Mouse (Mus musculus): ENCODE measurements at regions not wholly inside any gene's neighbourhood (a gene's known extent, or its start where the extent isn't known, plus 50 kb on each side); places are given as distances from the start of the nearest gene placed in this dataset.
"Not testable (repeated sequence)": the region's sequence is repeated elsewhere in the genome, so short reads cannot be mapped to it uniquely, and the experiment has no call there.

- Histone ChIP-seq H3K4me1 (replicated peaks) (no peaks in the 10 kb centered on the region), H3K9me3 (no peaks in the 10 kb centered on the region), H3K27ac (replicated peaks) (no peak overlapping the region), H3K27me3 (no peaks in the 10 kb centered on the region), H3K4me2 (no peak overlapping the region), H3K9ac (no peak overlapping the region), H3K36me3 (no peaks in the 10 kb centered on the region), H3K4me3 (no peak overlapping the region)
- 74% methylated on average over 4 of the region's 4 CpGs for WGBS
- no peak for ATAC-seq (ENCODE audit: low read depth)
Observed at GRCm38 (mm10) chr10:15046285-15046684, 328.3 kb upstream of the Gje1 start.

- Histone ChIP-seq H3K4me2 (no peak overlapping the region), H3K4me3 (no peak overlapping the region), H3K4me1 (replicated peaks) (no peaks in the 10 kb centered on the region), H3K27ac (replicated peaks) (no peak overlapping the region), H3K9ac (no peak overlapping the region), H3K36me3 (no peaks in the 10 kb centered on the region), H3K9me3 (no peaks in the 10 kb centered on the region), H3K27me3 (no peaks in the 10 kb centered on the region)
- ATAC-seq (ENCODE audit: low read depth) = no peak
- 78% methylated on average over 3 of the region's 3 CpGs for WGBS
Observed at GRCm38 (mm10) chr10:15037571-15037970, 319.6 kb upstream of the Gje1 start.

GRCm38 (mm10) chr10:15031517-15031916, 313.5 kb upstream of the Gje1 start:
- H3K4me1 ChIP-seq (replicated peaks) = no peaks in the 10 kb centered on the region
- no peak overlapping the region for H3K27ac ChIP-seq (replicated peaks)
- H3K4me3 ChIP-seq = no peak overlapping the region
- H3K9me3 ChIP-seq = no peaks in the 10 kb centered on the region
- ATAC-seq (ENCODE audit: low read depth) = no peak
- no peak overlapping the region for H3K9ac ChIP-seq
- no peaks in the 10 kb centered on the region for H3K27me3 ChIP-seq
- 85% methylated on average over 1 of the region's 1 CpGs for WGBS
- no peaks in the 10 kb centered on the region for H3K36me3 ChIP-seq
- no peak overlapping the region for H3K4me2 ChIP-seq

GRCm38 (mm10) chr10:15029151-15029550, 311.1 kb upstream of the Gje1 start:
- no peak for ATAC-seq (ENCODE audit: low read depth)
- H3K4me2 ChIP-seq = no peak overlapping the region
- H3K27me3 ChIP-seq = no peaks in the 10 kb centered on the region
- no peaks in the 10 kb centered on the region for H3K4me1 ChIP-seq (replicated peaks)
- H3K9ac ChIP-seq = no peak overlapping the region
- H3K4me3 ChIP-seq = no peak overlapping the region
- no peaks in the 10 kb centered on the region for H3K36me3 ChIP-seq
- no peaks in the 10 kb centered on the region for H3K9me3 ChIP-seq
- no peak overlapping the region for H3K27ac ChIP-seq (replicated peaks)

- Histone ChIP-seq H3K27ac (replicated peaks) (no peak overlapping the region), H3K4me3 (no peak overlapping the region), H3K4me2 (no peak overlapping the region), H3K9ac (no peak overlapping the region), H3K9me3 (no peaks in the 10 kb centered on the region), H3K4me1 (replicated peaks) (no peaks in the 10 kb centered on the region), H3K36me3 (no peaks in the 10 kb centered on the region), H3K27me3 (no peaks in the 10 kb centered on the region)
- 80% methylated on average over 4 of the region's 4 CpGs for WGBS
- ATAC-seq (ENCODE audit: low read depth) = no peak
Observed at GRCm38 (mm10) chr10:15013919-15014318, 295.9 kb upstream of the Gje1 start.

- Histone ChIP-seq H3K27me3 (no peaks in the 10 kb centered on the region), H3K9ac (no peak overlapping the region), H3K36me3 (no peaks in the 10 kb centered on the region), H3K4me3 (no peak overlapping the region), H3K4me2 (no peak overlapping the region), H3K9me3 (no peaks in the 10 kb centered on the region), H3K27ac (replicated peaks) (no peak overlapping the region), H3K4me1 (replicated peaks) (no peaks in the 10 kb centered on the region)
- WGBS = 80% methylated on average over 2 of the region's 2 CpGs
- no peak for ATAC-seq (ENCODE audit: low read depth)
Observed at GRCm38 (mm10) chr10:14996374-14996773, 278.4 kb upstream of the Gje1 start.

GRCm38 (mm10) chr10:14989601-14990140, 271.7 kb upstream of the Gje1 start:
- H3K9me3 ChIP-seq = no peaks in the 10 kb centered on the region
- ATAC-seq (ENCODE audit: low read depth) = no peak; the same call in 1 of the 2 replicates
- H3K36me3 ChIP-seq = no peaks in the 10 kb centered on the region
- no peaks in the 10 kb centered on the region for H3K4me1 ChIP-seq (replicated peaks)
- H3K4me3 ChIP-seq = no peak overlapping the region
- H3K4me2 ChIP-seq = no peak overlapping the region
- H3K9ac ChIP-seq = no peak overlapping the region
- H3K27ac ChIP-seq (replicated peaks) = no peak overlapping the region
- H3K27me3 ChIP-seq = no peaks in the 10 kb centered on the region

- H3K4me2 ChIP-seq; H3K9ac ChIP-seq; H3K27me3 ChIP-seq; H3K9me3 ChIP-seq; ATAC-seq (ENCODE audit: low read depth); H3K4me3 ChIP-seq; H3K36me3 ChIP-seq; H3K4me1 ChIP-seq (replicated peaks); H3K27ac ChIP-seq (replicated peaks): not testable (repeated sequence)
- 6% methylated on average over 2 of the region's 2 CpGs for WGBS
Observed at GRCm38 (mm10) chr10:14986566-14986965, 268.6 kb upstream of the Gje1 start.

- H3K4me1 ChIP-seq (replicated peaks) = peaks cover 6% of the 10 kb centered on the region; the same call in 1 of the 2 replicates
- no peak for ATAC-seq (ENCODE audit: low read depth)
- H3K9ac ChIP-seq = no peak overlapping the region
- WGBS = 60% methylated on average over 4 of the region's 4 CpGs
- H3K27me3 ChIP-seq = no peaks in the 10 kb centered on the region
- no peak overlapping the region for H3K27ac ChIP-seq (replicated peaks)
- no peak overlapping the region for H3K4me3 ChIP-seq
- no peaks in the 10 kb centered on the region for H3K36me3 ChIP-seq
- no peak overlapping the region for H3K4me2 ChIP-seq
- no peaks in the 10 kb centered on the region for H3K9me3 ChIP-seq
Observed at GRCm38 (mm10) chr10:14978093-14978755, 260.2 kb upstream of the Gje1 start.

- ATAC-seq (ENCODE audit: low read depth) = no peak
Observed at GRCm38 (mm10) chr10:14977268-14978000, 259.4 kb upstream of the Gje1 start.

GRCm38 (mm10) chr10:14969726-14970125, 251.7 kb upstream of the Gje1 start:
- Histone ChIP-seq H3K9ac (no peak overlapping the region), H3K4me3 (no peak overlapping the region), H3K9me3 (no peaks in the 10 kb centered on the region), H3K27me3 (no peaks in the 10 kb centered on the region), H3K27ac (replicated peaks) (no peak overlapping the region), H3K4me2 (no peak overlapping the region), H3K4me1 (replicated peaks) (no peaks in the 10 kb centered on the region), H3K36me3 (no peaks in the 10 kb centered on the region)
- no peak for ATAC-seq (ENCODE audit: low read depth)

More at GRCm38 (mm10) chr10:14977268-14978000, 259.4 kb upstream of the Gje1 start:
- Histone ChIP-seq H3K36me3 (no peaks in the 10 kb centered on the region), H3K9ac (no peak overlapping the region), H3K4me1 (replicated peaks) (peaks cover 6% of the 10 kb centered on the region; the same call in 1 of the 2 replicates), H3K4me3 (no peak overlapping the region), H3K4me2 (no peak overlapping the region), H3K27me3 (no peaks in the 10 kb centered on the region), H3K27ac (replicated peaks) (no peak overlapping the region), H3K9me3 (no peaks in the 10 kb centered on the region)
- 38% methylated on average over 2 of the region's 2 CpGs for WGBS

GRCm38 (mm10) chr10:14967645-14968044, 249.6 kb upstream of the Gje1 start:
- 80% methylated on average over 1 of the region's 1 CpGs for WGBS
- Histone ChIP-seq H3K27ac (replicated peaks) (no peak overlapping the region), H3K4me1 (replicated peaks) (no peaks in the 10 kb centered on the region), H3K36me3 (no peaks in the 10 kb centered on the region), H3K9me3 (no peaks in the 10 kb centered on the region), H3K4me3 (no peak overlapping the region), H3K27me3 (no peaks in the 10 kb centered on the region), H3K9ac (no peak overlapping the region), H3K4me2 (no peak overlapping the region)
- ATAC-seq (ENCODE audit: low read depth) = no peak
